Mouse (Mus musculus): ENCODE results near the gene Sbno2.

- TF ChIP-seq CTCF (IDR thresholded peaks at IDR 0.05) (no peak), POLR2A (IDR thresholded peaks at IDR 0.05; ENCODE audit: insufficient read depth, low read depth, low read length) (no peak), EP300 (IDR thresholded peaks at IDR 0.05; ENCODE audit: insufficient read depth, low read depth, low read length) (no peak)
These were observed 2.3 kb downstream of the Sbno2 start for GRCm38 (mm10) chr10:80103032-80103431.
